Mouse (Mus musculus): Measurements from ENCODE around the gene Akap1.

Akap1 gene

DNA sequence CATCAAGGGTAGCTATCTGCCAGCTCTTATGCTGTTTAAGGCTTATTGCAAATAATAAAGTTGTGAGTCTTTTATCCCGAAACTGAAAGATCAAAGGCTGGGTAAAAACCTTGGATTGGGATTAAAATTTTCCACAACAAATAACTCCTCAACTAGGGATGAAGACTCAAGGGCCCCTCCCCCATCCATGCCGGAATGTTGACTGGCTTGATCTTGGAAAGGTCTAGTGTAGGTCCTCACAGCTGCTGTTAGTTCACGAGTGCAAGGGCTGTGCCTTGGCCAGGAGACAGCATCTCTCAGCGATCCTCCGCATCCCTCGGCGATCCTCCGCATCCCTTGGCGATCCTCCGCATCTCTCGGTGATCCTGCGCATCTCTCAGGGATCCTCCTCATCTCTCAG lies 13.6 kb upstream of the Akap1 start:
- in situ Hi-C loops (cut with MboI): no loop called here

DNA sequence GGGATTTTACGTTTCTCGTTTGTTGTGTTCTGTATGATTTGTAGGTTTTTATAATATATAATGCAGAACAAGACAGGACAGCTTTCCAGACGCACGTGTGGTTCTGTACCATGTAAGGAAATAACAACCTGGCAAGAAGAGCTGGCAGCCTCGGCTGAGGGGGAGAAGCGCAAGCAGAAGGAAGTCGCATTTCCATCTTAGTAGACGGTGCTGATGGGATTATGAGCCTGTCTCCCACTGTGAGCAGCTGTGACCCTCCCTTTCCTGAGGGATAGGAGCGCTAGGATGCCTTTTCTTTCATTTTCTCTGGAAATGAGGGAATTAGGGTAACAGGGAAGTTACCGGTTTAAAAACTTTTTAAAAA lies 9.3 kb upstream of the Akap1 start:
- in situ Hi-C loops (cut with MboI): no loop called here

DNA sequence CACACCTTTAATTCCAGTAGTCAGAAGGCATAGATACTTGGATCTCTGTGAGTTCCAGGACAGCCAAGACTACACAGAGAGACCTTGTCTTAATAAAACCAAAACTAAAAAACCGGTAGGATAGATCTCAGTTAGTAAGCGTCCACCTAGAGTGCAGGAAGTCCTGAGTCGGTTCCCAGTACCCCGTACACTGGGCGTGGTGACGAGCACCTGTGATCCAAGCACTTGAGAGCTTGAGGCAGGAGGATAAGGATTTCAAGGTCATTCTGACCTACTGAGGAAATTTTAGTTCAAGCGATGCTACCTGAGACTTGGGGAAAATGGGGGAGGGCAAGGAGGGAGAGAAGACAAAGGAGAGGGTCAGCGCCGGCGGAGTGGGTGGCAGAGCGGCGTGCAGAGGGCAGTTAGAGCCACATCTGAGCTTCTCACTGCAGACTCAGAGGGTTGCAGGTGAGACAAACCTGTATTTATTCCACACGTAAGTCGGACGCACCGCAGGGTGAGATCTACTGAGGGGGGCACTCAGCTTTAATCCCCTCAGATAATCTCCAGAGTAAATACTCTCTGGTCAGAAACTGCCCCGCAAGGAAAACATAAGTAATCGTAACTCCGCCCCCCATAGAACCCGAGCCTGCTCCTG lies 8.8 kb upstream of the Akap1 start:
- in situ Hi-C loops (cut with MboI): no loop called here

DNA sequence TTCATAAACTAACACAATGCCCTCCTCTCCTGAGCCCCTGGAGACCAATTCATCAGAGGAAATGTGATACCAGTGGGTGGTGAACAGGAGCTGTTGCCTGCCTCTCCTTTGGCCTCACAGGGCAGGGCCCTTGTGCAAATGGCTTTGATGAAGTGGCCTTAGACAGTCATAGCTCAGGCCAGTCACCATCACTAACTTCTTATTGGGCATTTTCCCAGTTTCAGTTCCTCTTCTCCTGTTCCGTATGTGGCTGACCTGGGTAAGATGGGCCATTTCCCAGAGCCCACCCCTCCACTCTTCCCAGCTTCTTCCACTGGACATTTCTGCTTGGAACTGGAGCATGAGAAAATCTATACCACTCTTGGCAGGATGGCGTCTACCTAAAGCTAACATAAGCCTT lies 5.1 kb upstream of the Akap1 start:
- in situ Hi-C loops (cut with MboI): no loop called here

DNA sequence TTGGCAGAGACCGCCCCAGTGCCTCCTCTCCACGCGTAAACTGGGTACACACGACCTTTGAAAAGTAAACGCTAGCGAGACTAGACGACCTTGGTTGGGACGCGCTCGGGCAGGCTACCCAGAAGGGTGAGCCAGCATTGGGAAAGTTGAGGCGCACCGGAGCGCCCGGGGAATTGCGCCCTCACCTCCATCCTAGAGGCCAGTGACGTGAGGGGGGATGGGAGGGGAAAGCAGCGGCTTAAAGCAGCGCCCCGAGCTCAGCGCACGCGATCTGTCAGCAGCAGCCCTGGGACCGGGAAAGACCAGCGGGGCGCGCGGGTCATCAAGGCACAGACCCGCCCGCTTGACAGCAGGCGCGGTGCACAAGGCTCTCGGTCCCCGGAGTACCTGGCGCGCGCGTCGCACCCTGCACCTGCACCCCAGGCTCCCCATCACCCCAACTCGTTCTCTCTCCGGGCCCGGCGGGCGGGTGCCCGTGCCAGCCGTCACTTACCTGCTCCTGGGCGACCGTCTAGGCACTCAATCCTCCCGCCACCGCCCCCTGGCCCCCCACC lies 405 bp downstream of the Akap1 start:
- in situ Hi-C loops (cut with MboI): no loop called here

DNA sequence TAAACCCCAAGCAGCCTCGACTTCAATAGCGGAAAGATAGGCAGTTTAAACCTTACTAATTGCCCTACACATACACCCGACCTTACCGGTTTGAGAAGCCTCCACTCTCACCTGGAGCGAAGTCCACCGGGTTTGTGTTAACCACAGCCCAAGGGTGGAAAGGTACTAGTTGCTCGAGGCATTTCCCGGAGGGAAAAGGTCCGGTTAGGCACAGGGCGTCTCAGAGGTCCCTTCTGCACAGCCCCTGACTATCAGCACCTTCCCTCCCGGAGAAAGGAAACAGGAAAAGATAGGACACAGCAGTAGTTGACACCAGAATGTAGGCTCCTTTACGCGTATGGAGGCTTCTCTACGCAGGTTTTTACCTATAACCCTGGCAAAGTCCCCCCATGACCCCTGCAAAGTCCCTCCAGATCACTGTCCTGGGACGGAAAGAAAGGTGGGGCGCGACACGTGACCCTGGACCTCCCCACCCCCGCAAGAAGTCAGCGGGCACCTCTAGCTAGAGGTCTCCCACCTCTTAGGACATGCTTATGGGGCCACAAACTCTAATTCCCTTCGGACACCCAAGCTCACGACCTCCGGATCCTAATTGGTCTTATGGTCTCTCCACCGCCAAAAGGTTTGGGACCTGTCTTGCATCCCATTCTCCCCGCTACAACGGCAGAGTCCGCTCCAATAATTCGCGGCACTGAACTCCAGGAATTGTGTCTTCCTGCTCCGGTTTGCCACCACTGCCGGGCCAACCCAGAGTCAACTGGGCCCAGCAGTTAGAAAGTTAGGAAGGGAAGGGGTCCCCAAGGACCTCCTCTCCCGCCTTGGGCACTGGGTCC lies 1.1 kb downstream of the Akap1 start:
- in situ Hi-C loops (cut with MboI): no loop called here

DNA sequence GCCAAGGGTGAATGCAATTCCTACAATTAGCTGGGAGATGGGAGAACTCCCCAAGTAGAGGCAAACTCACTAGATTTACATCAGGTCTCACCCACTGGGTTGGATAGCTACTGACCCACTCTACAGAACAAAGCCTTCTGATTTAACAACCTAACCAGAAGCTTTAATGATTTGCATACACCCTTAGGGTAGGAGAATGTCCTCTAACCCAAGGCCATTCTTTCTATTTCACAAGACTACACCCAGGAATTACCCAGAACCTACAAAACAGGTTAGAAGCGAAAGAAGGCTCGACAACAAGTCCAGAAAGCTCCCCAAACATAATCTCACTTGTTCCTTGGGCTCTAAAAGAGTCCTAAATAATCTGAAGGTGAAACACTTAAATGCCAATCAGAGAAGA lies 2.0 kb downstream of the Akap1 start:
- in situ Hi-C loops (cut with MboI): no loop called here

DNA sequence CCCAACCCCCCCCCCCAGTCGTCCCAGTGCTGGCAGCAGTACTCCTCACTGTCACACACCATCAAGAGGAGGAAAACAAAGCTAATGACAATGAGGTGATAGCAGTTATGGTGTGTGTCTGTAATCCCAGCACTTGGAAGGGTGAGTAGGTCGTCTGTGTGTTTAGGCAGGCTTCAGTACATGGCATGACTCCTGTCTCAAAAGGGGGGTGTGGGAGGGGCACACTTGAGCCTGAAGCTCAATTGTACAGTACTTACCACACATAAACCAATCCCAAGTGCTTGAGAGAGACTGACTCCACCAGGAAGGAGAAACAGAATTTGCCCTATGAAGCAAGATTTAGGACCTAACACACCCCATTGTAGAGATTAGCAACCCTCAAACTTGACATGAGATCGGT lies 3.3 kb downstream of the Akap1 start:
- in situ Hi-C loops (cut with MboI): no loop called here

DNA sequence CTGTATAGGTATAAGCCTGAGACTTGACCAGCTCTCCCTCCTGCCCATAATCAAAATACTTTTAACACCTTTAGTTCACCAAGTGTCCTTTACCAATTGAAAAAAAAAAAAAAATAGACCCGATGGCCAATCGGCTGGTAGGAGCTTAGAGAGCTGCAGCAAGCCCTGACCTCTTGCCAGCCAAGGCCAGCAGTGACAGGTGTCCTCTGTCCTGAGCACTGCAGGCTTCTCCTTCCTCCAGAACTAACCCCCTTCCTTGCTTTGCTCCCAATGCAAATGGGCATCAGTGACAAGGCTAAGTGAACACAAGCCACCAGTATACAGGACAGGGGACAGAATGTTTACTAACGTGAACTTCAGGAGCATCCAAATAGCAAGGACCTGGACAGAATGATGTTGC lies 3.7 kb downstream of the Akap1 start:
- in situ Hi-C loops (cut with MboI): no loop called here

DNA sequence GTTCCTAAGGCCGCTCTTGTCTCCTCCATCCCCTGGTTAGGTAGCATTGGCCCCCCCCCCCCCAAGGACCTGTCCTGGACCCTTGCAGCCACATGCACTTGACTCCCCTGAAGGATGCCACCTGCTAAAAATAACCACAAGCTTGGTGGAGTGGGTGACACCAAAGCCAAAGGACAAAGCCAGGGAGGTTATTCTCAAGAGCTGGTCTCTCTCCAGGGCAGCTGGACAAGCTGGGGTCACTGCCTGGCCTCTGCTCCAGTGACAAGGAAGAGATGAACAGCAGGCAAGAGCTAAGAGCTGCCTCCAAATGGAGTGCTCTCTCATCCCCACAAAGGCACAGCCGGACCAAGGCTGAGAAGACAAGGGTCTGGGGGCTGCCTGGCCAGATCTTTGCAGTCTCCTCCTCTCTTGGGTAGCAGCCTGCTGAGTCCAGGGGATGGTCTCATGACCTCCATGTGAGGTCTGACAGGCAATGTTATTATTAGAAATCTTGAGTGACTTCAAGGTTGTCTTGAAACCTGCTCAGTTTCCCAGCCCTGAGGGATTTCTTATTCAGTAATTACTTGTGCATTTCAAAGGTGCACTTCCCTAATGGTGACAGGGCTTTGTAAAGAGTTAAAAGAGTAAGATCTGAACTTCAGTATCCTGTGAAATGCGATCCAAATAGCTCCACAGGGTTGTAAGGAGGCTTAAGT lies 6.9 kb downstream of the Akap1 start:
- in situ Hi-C loops (cut with MboI): no loop called here

DNA sequence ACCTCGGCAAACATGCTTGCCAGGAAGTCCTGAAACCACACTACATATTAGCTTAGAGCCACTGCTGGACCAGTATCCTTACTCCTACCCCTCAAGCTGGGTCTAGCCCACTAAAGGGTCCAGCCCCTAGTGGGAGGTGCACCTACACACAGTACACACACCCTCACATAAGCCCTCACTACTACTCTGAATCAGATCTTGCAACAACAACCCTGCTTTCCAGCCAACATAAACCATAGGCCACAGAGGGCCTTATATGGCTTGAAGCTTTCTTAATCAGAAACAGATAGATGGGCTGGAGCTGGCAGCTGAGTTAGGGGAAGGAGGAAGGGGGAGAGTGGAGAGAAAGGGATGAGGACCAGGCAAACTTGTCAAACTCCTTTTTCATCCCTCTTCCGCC lies 8.0 kb downstream of the Akap1 start:
- in situ Hi-C loops (cut with MboI): no loop called here

DNA sequence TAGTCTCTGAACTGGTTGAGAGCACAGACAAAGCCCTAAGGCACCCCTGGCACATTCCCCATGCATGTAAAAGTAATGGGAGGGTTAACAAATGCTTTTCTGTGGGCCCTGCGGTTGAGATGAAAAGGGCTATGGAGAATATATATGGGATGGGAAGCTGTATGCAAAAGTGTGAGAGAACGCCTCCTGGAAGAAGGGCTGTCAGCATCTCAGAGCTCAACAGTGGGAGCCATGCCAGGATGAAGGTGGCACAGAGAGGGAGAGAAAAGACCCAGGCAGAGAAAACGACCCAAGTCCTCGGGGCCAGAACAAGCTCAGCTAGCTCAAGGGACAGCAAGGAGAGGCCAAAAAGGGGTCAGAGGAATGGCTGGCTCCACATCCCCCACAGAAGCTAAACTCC lies 8.6 kb downstream of the Akap1 start:
- in situ Hi-C loops (cut with MboI): no loop called here

DNA sequence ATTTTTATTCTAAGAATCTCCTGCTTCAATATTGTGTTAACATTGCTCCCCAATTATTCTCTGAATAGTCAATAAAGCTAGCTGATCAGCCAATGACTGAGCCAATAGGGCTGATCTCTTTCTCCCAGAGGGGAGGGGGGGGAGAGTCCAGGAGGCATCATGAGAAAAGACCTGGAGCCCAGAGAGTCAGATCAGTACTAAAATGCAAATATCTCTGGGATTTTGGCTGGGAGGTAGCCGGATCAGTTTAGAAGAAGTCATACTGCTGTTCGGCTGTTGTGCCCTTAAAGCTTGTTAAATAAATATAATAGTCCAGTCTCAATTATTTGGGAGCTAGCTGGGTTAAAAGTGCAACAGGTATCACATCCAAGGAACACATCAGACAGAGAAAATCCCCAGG lies 10.8 kb downstream of the Akap1 start:
- in situ Hi-C loops (cut with MboI): no loop called here

DNA sequence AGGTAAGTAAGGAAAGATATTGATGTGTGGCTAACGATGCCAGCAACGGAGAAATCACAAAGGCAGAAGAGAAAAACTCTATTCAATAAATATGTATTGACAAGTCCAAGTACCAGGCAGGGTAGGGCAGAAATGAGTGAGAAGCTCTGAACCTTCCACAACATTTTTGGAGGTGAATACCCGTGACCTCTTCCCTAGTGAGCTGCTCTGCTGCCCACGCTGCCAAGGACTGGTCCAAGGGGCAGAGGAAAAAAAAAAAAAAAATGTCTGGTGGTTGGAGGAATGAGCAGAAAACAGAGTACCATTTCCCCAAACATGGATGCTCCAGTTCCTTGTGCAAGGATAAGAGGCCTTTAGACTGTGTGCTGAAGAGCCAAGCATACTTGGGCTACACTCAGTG lies 11.6 kb downstream of the Akap1 start:
- in situ Hi-C loops (cut with MboI): no loop called here

DNA sequence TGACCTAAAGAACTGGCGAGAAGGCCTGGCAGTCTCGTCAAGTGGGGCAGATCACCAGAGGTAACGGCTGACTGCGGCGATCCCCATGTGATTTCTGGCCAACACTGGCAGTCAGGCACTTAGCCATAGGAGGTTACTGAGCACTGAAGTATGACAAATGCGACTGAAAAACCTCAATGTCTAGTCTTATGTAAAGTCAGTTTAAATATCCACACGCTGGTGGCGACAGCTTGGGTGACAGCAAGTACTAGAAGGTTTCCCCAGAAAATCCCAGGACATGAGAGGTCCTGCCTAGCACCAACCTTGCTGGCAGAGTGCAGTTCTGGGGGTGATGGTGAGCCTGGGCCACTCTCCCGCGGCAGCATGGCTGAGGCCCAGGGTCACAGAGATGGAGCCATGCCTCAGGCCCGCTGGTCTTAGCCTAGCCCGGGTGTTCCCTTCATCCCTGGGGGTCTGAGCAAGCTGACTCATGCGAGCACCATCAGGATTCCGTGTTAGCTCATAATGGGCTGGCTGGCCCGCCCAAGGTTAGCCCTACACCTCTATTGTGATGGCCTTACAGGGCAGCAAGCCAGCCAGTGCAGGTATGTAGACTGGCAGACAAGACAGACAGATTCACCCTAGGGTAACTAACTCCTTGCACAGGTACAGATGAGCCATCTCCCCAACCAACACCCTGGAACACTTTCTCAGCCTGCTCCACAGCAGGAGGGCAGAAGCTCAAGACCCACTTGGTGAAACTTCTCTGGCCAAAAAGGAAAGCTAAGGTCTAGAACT lies 13.1 kb downstream of the Akap1 start:
- in situ Hi-C loops (cut with MboI): no loop called here

DNA sequence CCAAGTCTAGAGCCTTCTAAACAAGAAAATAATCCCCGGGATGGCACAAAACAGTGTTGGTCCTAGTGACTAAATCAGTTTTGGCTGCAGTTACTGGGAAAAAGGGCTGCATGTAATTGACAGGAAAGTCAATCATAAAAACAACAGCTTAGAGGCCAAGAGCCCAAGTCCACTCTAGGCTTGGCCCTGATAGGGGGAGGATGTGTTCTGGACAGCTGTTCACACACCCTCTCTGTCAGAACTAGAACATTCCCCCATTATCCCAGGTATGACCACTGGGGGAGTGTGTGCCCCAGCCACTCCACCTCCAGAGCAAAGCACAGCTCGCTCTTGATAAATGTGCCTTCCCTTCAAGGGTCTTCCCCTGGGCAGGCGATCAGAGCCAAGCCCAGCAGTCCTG lies 14.7 kb downstream of the Akap1 start:
- in situ Hi-C loops (cut with MboI): no loop called here

DNA sequence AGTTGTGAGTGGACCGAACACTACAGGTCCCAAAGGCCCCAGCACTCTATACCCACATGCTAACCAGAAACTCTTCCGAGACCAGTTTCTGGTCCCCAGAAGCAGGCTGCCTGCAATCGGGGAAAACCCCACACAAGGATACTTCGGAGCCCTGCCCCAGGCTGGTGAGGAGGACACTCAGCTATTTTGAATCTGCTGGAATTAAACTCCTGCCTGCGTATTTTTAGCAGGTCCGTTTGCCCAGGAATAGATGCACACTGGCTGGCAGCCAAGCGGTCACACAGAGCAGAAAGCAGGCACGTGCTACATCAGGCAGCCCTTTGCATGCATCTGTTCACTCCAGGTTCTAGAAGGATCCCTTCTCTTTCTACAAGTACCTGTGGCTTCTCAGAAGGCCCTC lies 15.1 kb downstream of the Akap1 start:
- in situ Hi-C loops (cut with MboI): no loop called here

DNA sequence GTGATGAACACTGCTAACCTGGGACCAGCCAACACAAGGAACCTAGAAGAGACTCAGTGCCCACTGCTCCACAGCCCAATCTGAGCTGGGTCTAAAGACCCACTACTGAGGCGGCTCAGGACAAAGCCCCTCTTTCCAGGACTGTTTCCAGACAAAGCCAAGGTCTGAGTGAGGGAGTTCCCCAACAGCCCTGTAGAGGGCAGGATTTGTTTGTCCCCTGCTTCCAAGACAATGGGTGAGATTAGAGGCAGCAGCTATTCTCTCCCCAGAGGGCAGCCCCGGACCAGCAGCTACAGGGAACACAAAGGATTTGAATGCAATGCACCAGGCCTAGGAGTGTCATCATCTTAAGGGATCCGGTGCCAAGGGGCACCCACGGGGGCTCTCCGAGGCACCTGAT lies 15.8 kb downstream of the Akap1 start:
- in situ Hi-C loops (cut with MboI): no loop called here

DNA sequence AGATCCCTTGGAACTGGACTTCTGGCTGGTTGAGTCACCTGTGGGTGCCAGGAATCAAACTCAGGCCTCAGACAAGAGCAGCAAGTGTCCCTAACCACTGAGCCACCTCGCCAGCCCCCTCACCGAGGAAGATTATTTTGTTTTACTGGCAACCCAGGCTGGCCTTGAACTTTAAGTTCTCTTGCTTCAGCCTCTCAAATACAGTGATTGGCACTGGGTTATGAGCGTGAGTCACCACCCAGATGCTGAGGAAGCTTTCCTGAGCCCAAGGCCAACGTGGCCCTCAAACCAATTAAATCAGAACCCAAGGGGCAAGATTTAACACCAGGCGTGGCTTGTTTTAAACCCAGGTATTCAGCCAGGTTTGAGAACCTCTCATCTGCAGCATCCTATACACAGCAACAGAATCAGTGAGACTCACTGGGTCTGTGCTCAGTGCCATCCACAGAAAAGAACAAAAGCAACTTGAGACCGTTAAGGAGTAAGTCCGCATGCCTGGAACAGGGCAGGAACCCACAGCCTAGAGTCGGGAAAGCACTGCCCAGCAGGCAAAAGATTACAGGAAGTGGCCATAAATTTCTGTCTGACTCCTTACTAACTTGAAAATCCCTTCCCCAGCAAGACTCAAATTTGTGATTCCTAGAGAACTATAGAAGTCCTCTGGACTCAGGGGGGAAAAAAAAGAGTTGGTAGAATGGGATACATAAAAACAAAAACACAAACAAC lies 16.9 kb downstream of the Akap1 start:
- in situ Hi-C loops (cut with MboI): no loop called here

DNA sequence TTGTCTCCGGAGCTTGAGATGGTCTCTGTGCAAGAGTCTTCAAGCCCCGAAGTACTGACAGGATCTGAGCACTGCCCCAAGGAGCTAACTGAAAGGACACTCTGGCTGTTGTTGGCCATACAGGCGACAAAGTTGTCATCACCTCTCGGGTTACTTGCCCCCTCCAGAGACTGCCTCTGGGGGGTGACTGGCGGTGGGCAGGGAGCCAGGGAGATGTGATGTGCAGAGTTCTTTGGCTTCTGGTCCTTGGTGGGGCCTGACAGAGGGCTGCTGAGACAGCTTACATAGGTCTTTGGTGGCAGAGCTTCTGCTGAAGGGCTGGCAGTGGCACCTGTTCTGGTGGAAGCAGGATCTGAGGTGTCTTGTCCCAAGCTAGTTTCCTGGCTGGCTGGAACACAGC lies 20.0 kb downstream of the Akap1 start:
- in situ Hi-C loops (cut with MboI): no loop called here

DNA sequence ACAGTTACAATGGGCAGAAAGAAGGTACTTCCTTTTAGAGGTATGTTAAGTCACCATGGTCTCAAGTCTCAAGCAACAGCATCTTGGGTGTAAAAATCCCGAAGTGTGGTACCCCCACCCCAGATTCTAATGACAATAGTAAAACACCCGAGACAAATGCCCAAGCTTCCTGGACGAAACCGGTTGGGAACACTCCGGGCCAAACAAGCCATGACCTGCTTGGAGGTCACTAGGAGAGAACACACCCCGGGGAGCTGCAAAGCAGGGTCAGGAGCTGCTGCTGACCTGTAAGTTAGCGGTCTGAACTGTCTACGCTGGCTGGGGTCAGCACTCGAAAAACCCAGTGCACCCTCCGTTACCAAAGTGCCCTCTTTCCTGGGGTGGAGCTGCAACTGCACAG lies 21.1 kb downstream of the Akap1 start:
- in situ Hi-C loops (cut with MboI): no loop called here

All from mature B cell (primary cell).